Mouse (Mus musculus): ENCODE measurements around the gene 4930430F08Rik. TPM values are rescaled to one million over a fixed set of nuclear protein-coding genes. Genes with fewer than 3 reads are reported as not detected.

Gene 4930430F08Rik
- polyA plus RNA-seq, 1 experiment from 2014 or later = 11.9 TPM

- H3K9ac ChIP-seq (ENCODE audit: low read depth, low read length) = no peak overlapping the region
- WGBS = 92% methylated on average over 3 of the region's 3 CpGs
- ATAC-seq (ENCODE audit: low FRiP score, low TSS enrichment) = no peak
Measured at GRCm38 (mm10) chr10:100556566-100557175, 33.6 kb downstream of the 4930430F08Rik start.

GRCm38 (mm10) chr10:100524499-100525390 is 65.5 kb downstream of the 4930430F08Rik start:
- no peaks in the 10 kb centered on the region for H3K9me3 ChIP-seq (ENCODE audit: control insufficient read depth, low read length)
- ATAC-seq (ENCODE audit: low FRiP score, low TSS enrichment) = no peak
- no peak overlapping the region for H3K4me3 ChIP-seq (ENCODE audit: low read length)
- H3K36me3 ChIP-seq (ENCODE audit: control insufficient read depth, insufficient read depth, low read length) = no peaks in the 10 kb centered on the region
- no peak overlapping the region for H3K27ac ChIP-seq (ENCODE audit: low read depth, low read length)
- H3K4me1 ChIP-seq (ENCODE audit: control insufficient read depth, insufficient read depth, low read length) = no peaks in the 10 kb centered on the region
- no peak overlapping the region for H3K4me2 ChIP-seq (replicated peaks; ENCODE audit: low read depth, low read length)
- no peaks in the 10 kb centered on the region for H3K27me3 ChIP-seq (ENCODE audit: control insufficient read depth, insufficient read depth, low read length)
- 90% methylated on average over 9 of the region's 9 CpGs for WGBS
- H3K9ac ChIP-seq (ENCODE audit: low read depth, low read length) = no peak overlapping the region

More at GRCm38 (mm10) chr10:100556566-100557175, 33.6 kb downstream of the 4930430F08Rik start:
- H3K4me3 ChIP-seq (ENCODE audit: low read length) = no peak overlapping the region
- H3K27ac ChIP-seq (ENCODE audit: low read depth, low read length) = no peak overlapping the region
- no peaks in the 10 kb centered on the region; the same call in 1 of the 2 replicates for H3K36me3 ChIP-seq (ENCODE audit: control insufficient read depth, insufficient read depth, low read length)
- H3K4me2 ChIP-seq (replicated peaks; ENCODE audit: low read depth, low read length) = no peak overlapping the region
- H3K9me3 ChIP-seq (ENCODE audit: control insufficient read depth, low read length) = no peaks in the 10 kb centered on the region
- no peaks in the 10 kb centered on the region for H3K4me1 ChIP-seq (ENCODE audit: control insufficient read depth, insufficient read depth, low read length)
- no peaks in the 10 kb centered on the region for H3K27me3 ChIP-seq (ENCODE audit: control insufficient read depth, insufficient read depth, low read length)

GRCm38 (mm10) chr10:100522330-100522729 is 67.9 kb downstream of the 4930430F08Rik start:
- no peaks in the 10 kb centered on the region for H3K27me3 ChIP-seq (ENCODE audit: control insufficient read depth, insufficient read depth, low read length)
- 94% methylated on average over 9 of the region's 9 CpGs for WGBS

More at GRCm38 (mm10) chr10:100522330-100522729, 67.9 kb downstream of the 4930430F08Rik start:
- Histone ChIP-seq H3K27ac (ENCODE audit: low read depth, low read length) (no peak overlapping the region), H3K9me3 (ENCODE audit: control insufficient read depth, low read length) (no peaks in the 10 kb centered on the region), H3K9ac (ENCODE audit: low read depth, low read length) (no peak overlapping the region), H3K36me3 (ENCODE audit: control insufficient read depth, insufficient read depth, low read length) (peaks cover 3% of the 10 kb centered on the region; the same call in 1 of the 2 replicates), H3K4me3 (ENCODE audit: low read length) (no peak overlapping the region), H3K4me2 (replicated peaks; ENCODE audit: low read depth, low read length) (no peak overlapping the region), H3K4me1 (ENCODE audit: control insufficient read depth, insufficient read depth, low read length) (no peaks in the 10 kb centered on the region)
- no peak for ATAC-seq (ENCODE audit: low FRiP score, low TSS enrichment)

Other genes starting within 250 kb of the 4930430F08Rik start
- gene Gm4302, start 249.6 kb downstream of the 4930430F08Rik start, polyA plus RNA-seq (2014; fragmentation: Nextera tagmentation; extraction: Ambion mirVana) = not detected in 2 replicates
- not detected in 2 replicates for gene Gm4303, start 244.5 kb downstream of the 4930430F08Rik start, polyA plus RNA-seq (2014; fragmentation: Nextera tagmentation; extraction: Ambion mirVana)
- gene Gm4305, start 239.3 kb downstream of the 4930430F08Rik start, polyA plus RNA-seq (2014; fragmentation: Nextera tagmentation; extraction: Ambion mirVana) = not detected in 2 replicates
- not detected in 2 replicates for gene Gm4307, start 229.1 kb downstream of the 4930430F08Rik start, polyA plus RNA-seq (2014; fragmentation: Nextera tagmentation; extraction: Ambion mirVana)
- not detected in 2 replicates for gene Gm4312, start 207.9 kb downstream of the 4930430F08Rik start, polyA plus RNA-seq (2014; fragmentation: Nextera tagmentation; extraction: Ambion mirVana)
- 17.8 and 35.1 TPM in 2 replicates for gene Tmtc3, start 103.1 kb downstream of the 4930430F08Rik start, polyA plus RNA-seq (2014; fragmentation: Nextera tagmentation; extraction: Ambion mirVana)
- 7.9 and 8.7 TPM in 2 replicates for gene Cep290, start 102.9 kb downstream of the 4930430F08Rik start, polyA plus RNA-seq (2014; fragmentation: Nextera tagmentation; extraction: Ambion mirVana)
- gene 1700017N19Rik, start 61 bp upstream of the 4930430F08Rik start, polyA plus RNA-seq (2014; fragmentation: Nextera tagmentation; extraction: Ambion mirVana) = not detected in 2 replicates

All from kidney, embryonic 14.5 days (tissue).